In the genomic region with DNA sequence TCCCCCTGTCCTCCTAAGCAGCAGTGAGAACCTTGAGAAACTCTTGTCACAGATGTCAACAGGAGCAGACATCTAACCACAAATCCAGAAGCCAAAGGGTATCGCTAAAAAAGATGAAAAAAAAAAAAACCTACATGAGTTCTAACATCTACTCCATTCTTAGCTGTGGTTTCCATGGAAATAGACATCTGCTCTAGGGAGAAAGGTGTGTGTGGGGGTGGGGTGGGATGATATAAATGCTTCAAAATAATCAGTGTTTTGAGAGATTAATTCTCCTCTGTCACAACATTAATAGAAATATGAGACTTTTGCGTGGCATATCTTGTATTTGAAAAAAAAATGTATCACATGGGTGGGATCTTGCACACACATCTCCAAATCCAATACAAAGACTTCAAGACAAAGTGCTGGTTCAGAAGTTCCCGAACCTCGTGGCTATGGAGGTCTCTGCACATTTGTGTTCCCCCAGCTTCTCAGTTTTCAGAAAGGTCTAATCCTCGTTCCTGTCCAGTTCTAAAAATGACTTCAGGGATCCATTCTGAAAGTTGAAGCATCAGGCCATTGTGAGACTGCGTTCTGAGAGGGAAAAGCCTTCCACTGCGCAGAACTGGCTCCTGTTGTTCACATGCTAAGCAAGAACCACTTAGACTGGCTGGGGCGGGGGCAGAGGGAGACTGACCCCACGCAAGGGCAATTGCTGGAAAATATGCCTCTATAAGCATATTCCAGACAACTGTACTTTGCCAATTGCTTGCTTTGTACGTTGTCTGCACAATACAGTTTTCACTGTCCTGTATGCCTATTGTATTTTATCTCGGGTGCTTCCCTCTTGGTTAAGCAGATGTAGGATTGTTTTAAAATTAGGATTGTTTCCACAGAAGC, we compare ENCODE assay signal across 7 mouse cellular contexts. TPM values are rescaled to one million over a fixed set of nuclear protein-coding genes. Genes with fewer than 3 reads are reported as not detected.
DNase-seq lines count a peak whose midpoint lies in the region; ATAC-seq and TF ChIP-seq lines count a peak whose summit lies in the region.

No protein-coding gene starts in this region.

- H3K9ac ChIP-seq in neural tube, embryonic 14.5 days (replicated peaks; ENCODE audit: low read depth, low read length), result peak overlapping the region; percentile 94

- intact Hi-C loops in left cerebral cortex, adult 2 months (cut with DNase I), result no loop called here

- no peak for DNase-seq in left cerebral cortex, adult 2 months (ENCODE audit: extremely low spot score in 1 of 2, low spot score in 2 of 2)
- no peak for DNase-seq in left cerebral cortex, adult 9 months (ENCODE audit: low spot score in 2 of 2)
- DNase-seq in forebrain, embryonic 10.5 days (ENCODE audit: extremely low spot score, low spot score), result no peak
- DNase-seq in limb, embryonic 10.5 days (ENCODE audit: low spot score), result no peak
- no peak for DNase-seq in adrenal gland, adult 2 months
- no peak for DNase-seq in cerebellum, adult 11-12 months

- peaks cover 52% of the 10 kb centered on the region for H3K4me1 ChIP-seq in forebrain, embryonic 10.5 days
- peaks cover 23% of the 10 kb centered on the region for H3K4me1 ChIP-seq in limb, embryonic 10.5 days
- H3K4me1 ChIP-seq in neural tube, embryonic 14.5 days (ENCODE audit: control insufficient read depth, insufficient read depth, low read length), result peaks cover 21% of the 10 kb centered on the region; the same call in 1 of the 2 replicates

- H3K27ac ChIP-seq in left cerebral cortex, adult 2 months, result peak overlapping the region; percentile 90
- H3K27ac ChIP-seq in forebrain, embryonic 10.5 days, result peak overlapping the region; percentile 99
- H3K27ac ChIP-seq in limb, embryonic 10.5 days, result peak overlapping the region; percentile 99
- H3K27ac ChIP-seq in neural tube, embryonic 14.5 days (ENCODE audit: low read depth, low read length), result peak overlapping the region; percentile 97

- H3K9me3 ChIP-seq in forebrain, embryonic 10.5 days, result no peaks in the 10 kb centered on the region
- no peaks in the 10 kb centered on the region for H3K9me3 ChIP-seq in limb, embryonic 10.5 days (replicated peaks)
- no peaks in the 10 kb centered on the region for H3K9me3 ChIP-seq in neural tube, embryonic 14.5 days (ENCODE audit: control insufficient read depth, low read length)

- no peak for ATAC-seq in neural tube, embryonic 14.5 days (ENCODE audit: low read depth)

- H3K27me3 ChIP-seq in forebrain, embryonic 10.5 days (ENCODE audit: poor library complexity, severe bottlenecking), result peaks cover 18% of the 10 kb centered on the region
- peaks cover 15% of the 10 kb centered on the region for H3K27me3 ChIP-seq in limb, embryonic 10.5 days (ENCODE audit: low read depth, poor library complexity, severe bottlenecking)
- H3K27me3 ChIP-seq in neural tube, embryonic 14.5 days (ENCODE audit: control insufficient read depth, insufficient read depth, low read length), result no peaks in the 10 kb centered on the region

- H3K4me2 ChIP-seq in neural tube, embryonic 14.5 days (ENCODE audit: low read depth, low read length), result peak overlapping the region; percentile 92

- WGBS in forebrain, embryonic 10.5 days, result 75% methylated on average over 11 of the region's 11 CpGs
- 80% methylated on average over 11 of the region's 11 CpGs for WGBS in limb, embryonic 10.5 days
- 48% methylated on average over 11 of the region's 11 CpGs for WGBS in neural tube, embryonic 14.5 days

- H3K36me3 ChIP-seq in forebrain, embryonic 10.5 days (replicated peaks), result peaks cover 14% of the 10 kb centered on the region
- H3K36me3 ChIP-seq in limb, embryonic 10.5 days, result peaks cover 19% of the 10 kb centered on the region
- H3K36me3 ChIP-seq in neural tube, embryonic 14.5 days (ENCODE audit: control insufficient read depth, insufficient read depth, low read length), result peaks cover 7% of the 10 kb centered on the region; the same call in 1 of the 2 replicates

- H3K4me3 ChIP-seq in left cerebral cortex, adult 2 months, result no peak overlapping the region
- peak overlapping the region; percentile 91 for H3K4me3 ChIP-seq in forebrain, embryonic 10.5 days
- H3K4me3 ChIP-seq in limb, embryonic 10.5 days, result peak overlapping the region; percentile 90
- peak overlapping the region; percentile 73 for H3K4me3 ChIP-seq in neural tube, embryonic 14.5 days (ENCODE audit: low read depth, low read length)

- no peak for TF ChIP-seq CTCF in left cerebral cortex, adult 2 months (IDR thresholded peaks at IDR 0.05)

RNA-seq across cellular contexts. Expression of gene Stmn1, which starts 1.5 kb away (rescaled TPM):
- total RNA-seq in left cerebral cortex, adult 2 months (2021), result 1,000 to 10,000 TPM in 1 of 2 experiments, 100 to 1,000 TPM in 1; 990 to 1,034 TPM
- 2,040 and 2,174 TPM in 2 replicates for polyA plus RNA-seq in forebrain, embryonic 10.5 days (2016; fragmentation: Nextera tagmentation; extraction: Ambion mirVana)
- 1,855 and 1,993 TPM in 2 replicates for polyA plus RNA-seq in limb, embryonic 10.5 days (2016; fragmentation: Nextera tagmentation; extraction: Ambion mirVana)
- polyA plus RNA-seq in neural tube, embryonic 14.5 days (2014; fragmentation: Nextera tagmentation; extraction: Ambion mirVana), result 5,364 and 5,581 TPM in 2 replicates
- total RNA-seq in adrenal gland, adult 2 months (2021), result 10 to 100 TPM; 28.7 to 31.8 TPM
- polyA plus RNA-seq in adrenal gland, adult 2 months (2012; rRNA removed), result 1.3 and 2.4 TPM in 2 replicates

RNA-seq across cellular contexts. Expression of gene Paqr7, which starts 29.9 kb away (rescaled TPM):
- total RNA-seq in left cerebral cortex, adult 2 months (2021), result 10 to 100 TPM; 69.3 to 77.9 TPM
- polyA plus RNA-seq in forebrain, embryonic 10.5 days (2016; fragmentation: Nextera tagmentation; extraction: Ambion mirVana), result 2.7 and 3.1 TPM in 2 replicates
- polyA plus RNA-seq in limb, embryonic 10.5 days (2016; fragmentation: Nextera tagmentation; extraction: Ambion mirVana), result 1.2 TPM in 2 replicates
- polyA plus RNA-seq in neural tube, embryonic 14.5 days (2014; fragmentation: Nextera tagmentation; extraction: Ambion mirVana), result 9.8 and 13.7 TPM in 2 replicates
- total RNA-seq in adrenal gland, adult 2 months (2021), result 10 to 100 TPM; 30.3 to 78.9 TPM
- 196 and 204 TPM in 2 replicates for polyA plus RNA-seq in adrenal gland, adult 2 months (2012; rRNA removed)

RNA-seq across cellular contexts. Expression of gene Aunip, which starts 44.2 kb away (rescaled TPM):
- total RNA-seq in left cerebral cortex, adult 2 months (2021), result under 1 TPM; 0.54 to 0.63 TPM
- polyA plus RNA-seq in forebrain, embryonic 10.5 days (2016; fragmentation: Nextera tagmentation; extraction: Ambion mirVana), result 30.3 and 32.8 TPM in 2 replicates
- polyA plus RNA-seq in limb, embryonic 10.5 days (2016; fragmentation: Nextera tagmentation; extraction: Ambion mirVana), result 21.9 and 29.6 TPM in 2 replicates
- polyA plus RNA-seq in neural tube, embryonic 14.5 days (2014; fragmentation: Nextera tagmentation; extraction: Ambion mirVana), result 0.43 and 0.76 TPM in 2 replicates
- 1 to 10 TPM in 1 of 2 experiments, under 1 TPM in 1; 0.29 to 1.5 TPM for total RNA-seq in adrenal gland, adult 2 months (2021)
- polyA plus RNA-seq in adrenal gland, adult 2 months (2012; rRNA removed), result 0.10 and 0.16 TPM in 2 replicates

Comparison
In these comparisons a context has a peak if more than half of its experiments do, and no peak if none do; other contexts are left out.
1. RNA of gene Stmn1, which starts 1.5 kb away (polyA plus RNA-seq): 5,364 to 5,581 TPM in neural tube, embryonic 14.5 days, 2,040 to 2,174 TPM in forebrain, embryonic 10.5 days and 1,855 to 1,993 TPM in limb, embryonic 10.5 days; 1.3 to 2.4 TPM in adrenal gland, adult 2 months; every median in the first group is over 100 times any median in the second.
2. RNA of gene Paqr7, which starts 29.9 kb away (polyA plus RNA-seq): 196 to 204 TPM in adrenal gland, adult 2 months; 9.8 to 13.7 TPM in neural tube, embryonic 14.5 days, 2.7 to 3.1 TPM in forebrain, embryonic 10.5 days and 1.2 TPM in limb, embryonic 10.5 days; every median in the first group is over 10 times any median in the second.
3. RNA of gene Aunip, which starts 44.2 kb away (polyA plus RNA-seq): 30.3 to 32.8 TPM in forebrain, embryonic 10.5 days and 21.9 to 29.6 TPM in limb, embryonic 10.5 days; 0.43 to 0.76 TPM in neural tube, embryonic 14.5 days and 0.10 to 0.16 TPM in adrenal gland, adult 2 months; every median in the first group is over 10 times any median in the second.
4. Peak in every context shown above with its lines, with median percentiles within 50 percentile points of each other: H3K27ac ChIP-seq.